Mouse (Mus musculus) liver, postnatal 0 days (tissue): ENCODE measurements around the gene Actg2.

Source experiments
- CTCF ChIP-seq: sonication (generic); IDR thresholded peaks from 2 replicates; pipeline ENCODE4 v1.5.1; 2016; ENCODE audit warnings: antibody characterized with exemption, low read depth
- EP300 ChIP-seq: IDR thresholded peaks from 2 replicates; pipeline ENCODE4 v1.6.1; 2016; ENCODE audit warnings: antibody characterized with exemption, low read depth, mild to moderate bottlenecking

DNA sequence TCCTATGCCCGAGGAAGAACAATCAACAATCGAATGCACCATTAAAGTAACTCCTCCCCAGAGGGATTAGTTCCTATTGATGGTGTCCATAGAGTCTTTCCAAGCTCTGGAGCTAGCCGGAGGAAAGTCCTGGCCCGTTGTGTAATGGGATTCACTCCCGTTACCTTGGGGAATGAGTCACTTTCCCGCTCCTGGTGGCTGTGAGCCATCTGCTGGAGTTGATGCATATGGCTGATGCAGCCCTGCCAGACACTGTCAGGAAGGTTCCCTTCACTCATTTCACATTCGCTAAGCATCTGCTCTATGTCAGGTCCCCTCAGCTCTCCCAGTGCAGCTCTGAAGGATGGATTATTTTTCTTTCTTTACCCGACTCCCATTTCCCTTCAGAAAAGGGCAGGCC, 26.6 kb downstream of the Actg2 start:
- TF ChIP-seq EP300 (no peak), CTCF (peak; percentile 38)
